Mouse (Mus musculus): ENCODE measurements around the gene Cc2d1a. TPM values are rescaled to one million over a fixed set of nuclear protein-coding genes. Genes with fewer than 3 reads are reported as not detected.

Cc2d1a gene
- 26.8 TPM for polyA plus RNA-seq (2017; shearing (Covaris generic))

DNA sequence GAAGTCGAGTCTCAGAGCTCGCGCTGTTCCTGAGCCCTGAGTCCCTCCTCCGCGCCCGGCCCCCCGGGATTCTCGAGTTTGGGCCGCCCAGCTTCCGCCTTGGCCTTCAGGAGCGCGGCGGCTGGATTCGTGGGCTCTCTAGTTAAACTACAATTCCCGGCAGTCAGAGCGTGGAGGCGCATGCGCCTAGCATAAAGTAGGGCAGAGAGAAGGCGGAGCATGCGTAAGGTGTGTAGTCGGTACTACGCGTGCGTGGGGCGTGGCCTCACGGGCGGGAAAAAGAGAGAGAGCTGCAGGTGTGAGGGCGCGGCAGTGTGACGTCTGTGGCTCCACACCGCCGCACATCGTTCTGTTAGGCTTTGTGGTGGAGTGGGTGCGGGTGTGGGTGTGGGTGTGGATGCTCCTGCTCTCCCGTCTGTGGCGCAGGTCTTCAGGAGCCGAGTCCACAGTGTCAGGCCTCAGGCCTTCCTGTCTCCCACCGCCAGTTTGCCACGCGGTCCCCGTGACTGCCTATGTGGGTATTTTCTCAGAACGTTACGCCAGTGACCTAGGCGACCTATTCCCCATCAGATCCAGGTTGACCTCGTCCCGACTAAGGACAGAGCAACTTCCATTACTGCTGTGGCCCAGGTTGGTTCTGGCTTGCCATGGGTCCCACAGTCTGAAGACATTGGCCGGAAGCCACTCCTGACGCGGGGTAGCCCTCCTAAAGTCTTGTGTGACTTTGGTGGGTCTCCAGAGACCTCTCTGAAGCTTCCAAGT is at the start of gene Cc2d1a, which contains the start of gene 4930432K21Rik:
TSS of gene Cc2d1a (minus strand) at position 168 of the 762 bp plus-strand sequence.
TSS of gene 4930432K21Rik (plus strand) at position 257 of the 762 bp plus-strand sequence.

DNA sequence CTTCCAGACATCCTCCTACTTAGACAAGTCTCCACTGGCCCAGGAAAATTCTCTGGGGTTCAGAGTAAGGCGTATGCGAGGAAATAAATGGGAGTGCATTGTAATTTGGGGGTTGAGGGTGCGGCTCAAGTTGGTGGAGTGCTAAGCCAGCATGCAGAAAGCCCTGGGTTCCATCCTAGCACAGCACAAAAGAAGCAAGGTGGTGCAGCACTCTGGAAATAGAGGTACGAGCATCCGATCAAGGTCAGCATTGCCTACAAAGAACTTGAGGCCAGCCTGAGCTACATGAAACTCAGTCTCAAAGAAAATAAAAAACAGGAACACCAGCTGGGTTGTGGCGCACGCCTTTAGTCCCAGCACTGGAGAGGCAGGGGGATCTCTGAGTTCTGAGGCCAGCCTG is 37.4 kb upstream of the Cc2d1a start, which contains the start of gene Nanos3:
TSS of gene Nanos3 (minus strand) at position 101 of the 400 bp plus-strand sequence.

DNA sequence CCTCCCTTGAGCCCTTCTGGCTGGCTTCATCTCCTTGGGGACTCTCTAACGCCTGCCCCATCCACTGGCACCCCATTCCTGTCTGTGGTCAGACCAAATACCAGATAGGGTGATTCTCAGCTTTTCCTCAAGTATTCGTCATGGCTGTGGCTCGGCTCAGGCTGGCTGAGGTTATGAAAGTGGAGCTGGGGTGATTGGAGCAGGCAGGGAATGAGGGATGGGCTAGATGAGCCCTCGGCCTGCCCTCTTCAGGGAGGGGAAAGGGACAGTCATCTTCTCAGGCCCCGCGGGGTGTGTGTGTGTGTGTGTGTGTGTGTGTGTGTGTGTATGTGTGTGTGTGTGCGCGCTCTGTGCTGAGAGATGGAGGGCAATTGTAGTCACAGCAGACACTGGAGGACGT is 22.1 kb downstream of the Cc2d1a start, which contains the start of gene Podnl1:
TSS of gene Podnl1 (plus strand) at position 334 of the 400 bp plus-strand sequence.

DNA sequence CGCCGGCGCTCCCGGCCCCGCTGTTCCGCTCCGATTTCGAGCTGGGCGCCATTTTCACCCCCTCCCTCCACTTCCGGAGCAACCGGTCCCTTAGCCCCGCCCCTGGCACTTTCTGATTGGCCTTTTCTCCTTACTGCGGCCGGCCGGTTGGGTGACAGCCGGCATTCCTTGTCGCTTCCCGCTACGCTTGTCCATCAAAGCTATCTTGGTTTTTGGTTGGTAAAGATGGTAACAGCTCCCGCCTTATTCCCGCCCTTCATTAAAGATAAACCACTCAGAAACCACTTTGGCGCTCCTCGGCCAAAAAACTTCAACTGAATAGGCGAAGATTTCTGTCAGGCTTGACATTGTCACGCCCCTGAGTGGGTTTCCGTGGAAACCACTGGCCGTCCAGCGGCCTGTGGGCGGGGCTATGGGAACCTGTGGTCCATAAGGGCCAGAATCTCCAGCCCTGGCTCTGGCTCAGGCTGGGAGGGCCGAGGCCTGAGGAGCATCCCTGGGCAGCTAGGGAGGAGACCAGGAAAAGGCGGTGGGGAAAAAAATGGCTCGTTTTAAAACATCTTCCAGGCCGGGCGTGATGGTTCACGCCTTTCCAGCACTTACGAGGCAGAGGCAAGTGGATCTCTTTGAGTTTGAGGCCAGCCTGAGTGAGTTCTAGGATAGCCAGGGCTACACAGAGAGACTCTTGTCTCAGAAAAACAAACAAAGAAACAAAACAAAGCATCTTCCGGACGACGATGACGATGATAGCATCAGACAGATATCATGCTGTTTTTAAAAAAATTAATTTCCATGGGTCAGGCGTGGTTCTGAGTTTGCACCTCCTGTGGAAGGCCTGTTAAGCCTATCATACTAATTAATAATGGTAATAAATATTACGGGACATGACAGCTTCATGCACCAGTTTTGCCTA is 42.8 kb downstream of the Cc2d1a start, which contains the start of gene Dcaf15:
TSS of gene Dcaf15 (minus strand) at position 72 of the 913 bp plus-strand sequence.

Other genes with a start within 250 kb of the Cc2d1a start
- gene Adgrl1, start 247.8 kb downstream of the Cc2d1a start, polyA plus RNA-seq (2017; shearing (Covaris generic)) = 10.1 TPM
- gene Gm10644, start 192.7 kb downstream of the Cc2d1a start, polyA plus RNA-seq (2017; shearing (Covaris generic)) = 1.3 TPM
- gene Asf1b, start 192.4 kb downstream of the Cc2d1a start, polyA plus RNA-seq (2017; shearing (Covaris generic)) = 7.9 TPM
- gene Prkaca, start 174.9 kb downstream of the Cc2d1a start, polyA plus RNA-seq (2017; shearing (Covaris generic)) = 45.4 TPM
- 9.2 TPM for gene Samd1, start 150.3 kb downstream of the Cc2d1a start, polyA plus RNA-seq (2017; shearing (Covaris generic))
- 0.68 TPM for gene 1700067K01Rik, start 146.4 kb downstream of the Cc2d1a start, polyA plus RNA-seq (2017; shearing (Covaris generic))
- gene 2210011C24Rik, start 135.8 kb downstream of the Cc2d1a start, polyA plus RNA-seq (2017; shearing (Covaris generic)) = not detected
- 9.5 TPM for gene Palm3, start 126.5 kb downstream of the Cc2d1a start, polyA plus RNA-seq (2017; shearing (Covaris generic))
- gene Il27ra, start 105.3 kb downstream of the Cc2d1a start, polyA plus RNA-seq (2017; shearing (Covaris generic)) = 200 TPM
- 0.76 TPM for gene Rln3, start 102.9 kb downstream of the Cc2d1a start, polyA plus RNA-seq (2017; shearing (Covaris generic))
- 1.2 TPM for gene Gm10643, start 82.8 kb downstream of the Cc2d1a start, polyA plus RNA-seq (2017; shearing (Covaris generic))
- 29.8 TPM for gene Rfx1, start 81.1 kb downstream of the Cc2d1a start, polyA plus RNA-seq (2017; shearing (Covaris generic))
- gene Dcaf15, start 43.2 kb downstream of the Cc2d1a start, polyA plus RNA-seq (2017; shearing (Covaris generic)) = 28.4 TPM
- 2.1 TPM for gene Podnl1, start 21.9 kb downstream of the Cc2d1a start, polyA plus RNA-seq (2017; shearing (Covaris generic))
- gene 4930432K21Rik, start 89 bp upstream of the Cc2d1a start, polyA plus RNA-seq (2017; shearing (Covaris generic)) = 3.4 TPM
- gene Nanos3, start 37.3 kb upstream of the Cc2d1a start, polyA plus RNA-seq (2017; shearing (Covaris generic)) = not detected
- 41.4 TPM for gene Zswim4, start 89.1 kb upstream of the Cc2d1a start, polyA plus RNA-seq (2017; shearing (Covaris generic))
- gene D8Ertd738e, start 101.8 kb upstream of the Cc2d1a start, polyA plus RNA-seq (2017; shearing (Covaris generic)) = 442 TPM
- gene Mri1, start 109.4 kb upstream of the Cc2d1a start, polyA plus RNA-seq (2017; shearing (Covaris generic)) = 146 TPM
- 23.9 TPM for gene Ccdc130, start 122.4 kb upstream of the Cc2d1a start, polyA plus RNA-seq (2017; shearing (Covaris generic))
- 5.6 TPM for gene Cacna1a, start 240.5 kb upstream of the Cc2d1a start, polyA plus RNA-seq (2017; shearing (Covaris generic))

All from naive thymus-derived CD4-positive, alpha-beta T cell, adult 5 months (primary cell).